Mouse (Mus musculus): Measurements from ENCODE around the gene Crmp1. TPM values are rescaled to one million over a fixed set of nuclear protein-coding genes. Genes with fewer than 3 reads are reported as not detected.

The Crmp1 gene
- polyA plus RNA-seq, 1 experiment = 0.11 TPM

GRCm38 (mm10) chr5:37222316-37222715, 19.4 kb upstream of the Crmp1 start:
- TF ChIP-seq E2F4 (IDR thresholded peaks at IDR 0.05; ENCODE audit: insufficient read depth) (no peak), POLR2A (IDR thresholded peaks at IDR 0.05; ENCODE audit: insufficient read length, low read depth) (no peak), MYOD1 (IDR thresholded peaks at IDR 0.05; ENCODE audit: control insufficient read depth in 1 of 3, insufficient read length in 2 of 3, low read depth in 2 of 3) (no peak), TCF12 (IDR thresholded peaks at IDR 0.05; ENCODE audit: insufficient read depth, poor library complexity, severe bottlenecking) (no peak), POLR2AphosphoS2 (IDR thresholded peaks at IDR 0.05; ENCODE audit: insufficient read length, low read depth) (no peak), MYOG (IDR thresholded peaks at IDR 0.05; ENCODE audit: control insufficient read depth in 1 of 3, insufficient read depth in 1 of 3, insufficient read length in 2 of 3, low read depth in 2 of 3) (no peak), CEBPB (IDR thresholded peaks at IDR 0.05; ENCODE audit: insufficient read depth, poor library complexity, severe bottlenecking) (no peak), MAX (IDR thresholded peaks at IDR 0.05; ENCODE audit: low read depth) (no peak), USF1 (IDR thresholded peaks at IDR 0.05; ENCODE audit: low read depth) (no peak), SRF (IDR thresholded peaks at IDR 0.05; ENCODE audit: control insufficient read depth, insufficient read length, low read depth) (no peak), REST (IDR thresholded peaks at IDR 0.05; ENCODE audit: insufficient read depth, insufficient read length) (no peak), TCF3 (IDR thresholded peaks at IDR 0.05; ENCODE audit: insufficient read length, low read depth) (no peak)
- H3K4me3 ChIP-seq = no peak overlapping the region
- no peaks in the 10 kb centered on the region for H3K79me2 ChIP-seq (ENCODE audit: control insufficient read depth, insufficient read depth)
- no peaks in the 10 kb centered on the region for H3K36me3 ChIP-seq (ENCODE audit: control insufficient read depth, insufficient read depth)
- H3K4me2 ChIP-seq (ENCODE audit: low read depth) = no peak overlapping the region
- H3K27me3 ChIP-seq (ENCODE audit: control insufficient read depth, insufficient read depth, insufficient read length) = peaks cover 10% of the 10 kb centered on the region
- H3ac ChIP-seq (ENCODE audit: control insufficient read depth, insufficient read length) = no peak overlapping the region

GRCm38 (mm10) chr5:37225708-37226107, 16.0 kb upstream of the Crmp1 start:
- Histone ChIP-seq H3ac (ENCODE audit: control insufficient read depth, insufficient read length) (no peak overlapping the region), H3K36me3 (ENCODE audit: control insufficient read depth, insufficient read depth) (no peaks in the 10 kb centered on the region), H3K4me3 (no peak overlapping the region), H3K79me2 (ENCODE audit: control insufficient read depth, insufficient read depth) (no peaks in the 10 kb centered on the region), H3K4me2 (ENCODE audit: low read depth) (no peak overlapping the region), H3K27me3 (ENCODE audit: control insufficient read depth, insufficient read depth, insufficient read length) (no peaks in the 10 kb centered on the region)
- no peak for TF ChIP-seq REST (IDR thresholded peaks at IDR 0.05; ENCODE audit: insufficient read depth, insufficient read length)
- TF ChIP-seq POLR2AphosphoS2 (IDR thresholded peaks at IDR 0.05; ENCODE audit: insufficient read length, low read depth) = no peak
- no peak for TF ChIP-seq POLR2A (IDR thresholded peaks at IDR 0.05; ENCODE audit: insufficient read length, low read depth)

- TF ChIP-seq POLR2A (IDR thresholded peaks at IDR 0.05; ENCODE audit: insufficient read length, low read depth) (no peak), CEBPB (IDR thresholded peaks at IDR 0.05; ENCODE audit: insufficient read depth, poor library complexity, severe bottlenecking) (no peak), MYOG (IDR thresholded peaks at IDR 0.05; ENCODE audit: control insufficient read depth in 1 of 3, insufficient read depth in 1 of 3, insufficient read length in 2 of 3, low read depth in 2 of 3) (no peak), USF1 (IDR thresholded peaks at IDR 0.05; ENCODE audit: low read depth) (no peak), MAX (IDR thresholded peaks at IDR 0.05; ENCODE audit: low read depth) (no peak), REST (IDR thresholded peaks at IDR 0.05; ENCODE audit: insufficient read depth, insufficient read length) (no peak), TCF12 (IDR thresholded peaks at IDR 0.05; ENCODE audit: insufficient read depth, poor library complexity, severe bottlenecking) (no peak), SRF (IDR thresholded peaks at IDR 0.05; ENCODE audit: control insufficient read depth, insufficient read length, low read depth) (no peak), POLR2AphosphoS2 (IDR thresholded peaks at IDR 0.05; ENCODE audit: insufficient read length, low read depth) (no peak), TCF3 (IDR thresholded peaks at IDR 0.05; ENCODE audit: insufficient read length, low read depth) (no peak), E2F4 (IDR thresholded peaks at IDR 0.05; ENCODE audit: insufficient read depth) (no peak), MYOD1 (IDR thresholded peaks at IDR 0.05; ENCODE audit: control insufficient read depth in 1 of 3, insufficient read length in 2 of 3, low read depth in 2 of 3) (no peak)
- Histone ChIP-seq H3K79me2 (ENCODE audit: control insufficient read depth, insufficient read depth) (no peaks in the 10 kb centered on the region), H3K4me3 (no peak overlapping the region), H3ac (ENCODE audit: control insufficient read depth, insufficient read length) (no peak overlapping the region), H3K4me2 (ENCODE audit: low read depth) (no peak overlapping the region), H3K36me3 (ENCODE audit: control insufficient read depth, insufficient read depth) (no peaks in the 10 kb centered on the region), H3K27me3 (ENCODE audit: control insufficient read depth, insufficient read depth, insufficient read length) (no peaks in the 10 kb centered on the region)
Observed at GRCm38 (mm10) chr5:37227956-37228680, 13.6 kb upstream of the Crmp1 start.

- TF ChIP-seq REST (IDR thresholded peaks at IDR 0.05; ENCODE audit: insufficient read depth, insufficient read length) (no peak), MAX (IDR thresholded peaks at IDR 0.05; ENCODE audit: low read depth) (no peak), MYOG (IDR thresholded peaks at IDR 0.05; ENCODE audit: control insufficient read depth in 1 of 3, insufficient read depth in 1 of 3, insufficient read length in 2 of 3, low read depth in 2 of 3) (no peak), USF1 (IDR thresholded peaks at IDR 0.05; ENCODE audit: low read depth) (no peak), SRF (IDR thresholded peaks at IDR 0.05; ENCODE audit: control insufficient read depth, insufficient read length, low read depth) (no peak), MYOD1 (IDR thresholded peaks at IDR 0.05; ENCODE audit: control insufficient read depth in 1 of 3, insufficient read length in 2 of 3, low read depth in 2 of 3) (no peak), TCF12 (IDR thresholded peaks at IDR 0.05; ENCODE audit: insufficient read depth, poor library complexity, severe bottlenecking) (no peak), TCF3 (IDR thresholded peaks at IDR 0.05; ENCODE audit: insufficient read length, low read depth) (no peak), CEBPB (IDR thresholded peaks at IDR 0.05; ENCODE audit: insufficient read depth, poor library complexity, severe bottlenecking) (no peak), E2F4 (IDR thresholded peaks at IDR 0.05; ENCODE audit: insufficient read depth) (no peak), POLR2A (IDR thresholded peaks at IDR 0.05; ENCODE audit: insufficient read length, low read depth) (no peak)
- Histone ChIP-seq H3K79me2 (ENCODE audit: control insufficient read depth, insufficient read depth) (no peaks in the 10 kb centered on the region), H3ac (ENCODE audit: control insufficient read depth, insufficient read length) (no peak overlapping the region), H3K4me3 (no peak overlapping the region), H3K4me2 (ENCODE audit: low read depth) (no peak overlapping the region), H3K27me3 (ENCODE audit: control insufficient read depth, insufficient read depth, insufficient read length) (no peaks in the 10 kb centered on the region), H3K36me3 (ENCODE audit: control insufficient read depth, insufficient read depth) (no peaks in the 10 kb centered on the region)
Observed at GRCm38 (mm10) chr5:37228894-37229293, 12.8 kb upstream of the Crmp1 start.
